In the genomic region with DNA sequence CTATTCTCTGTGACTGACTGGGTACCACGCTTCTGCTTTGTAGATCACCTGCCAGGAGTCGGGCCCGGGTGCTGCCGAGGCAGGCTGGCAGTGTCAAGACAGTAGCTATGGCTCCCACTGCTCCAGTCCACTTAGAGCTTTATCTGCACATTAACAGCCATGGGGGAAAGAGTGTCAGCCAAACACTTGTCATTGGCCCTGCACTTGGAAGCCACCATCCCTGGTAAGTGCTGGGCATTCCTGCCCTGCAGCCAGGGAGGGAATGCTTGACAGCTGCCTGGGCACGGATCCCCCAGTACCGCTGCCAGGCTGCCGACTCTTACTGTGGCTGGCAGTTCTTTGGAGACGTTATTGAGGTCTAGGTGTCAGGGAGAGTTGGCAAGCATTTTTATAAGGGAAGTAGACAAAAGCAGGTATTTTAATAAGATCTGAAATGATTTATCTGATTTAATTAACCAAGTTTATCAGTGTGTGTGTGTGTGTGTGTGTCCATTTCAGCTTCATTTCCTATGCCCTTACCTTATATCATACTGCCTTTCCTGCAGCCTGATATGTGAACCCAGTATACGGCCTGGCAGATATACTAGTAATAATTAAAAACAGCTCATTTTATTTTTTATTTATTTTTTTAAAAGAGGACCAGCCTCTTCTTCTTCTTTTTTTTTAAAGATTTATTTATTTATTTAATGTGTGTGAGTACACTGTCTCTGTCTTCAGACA, we compare ENCODE assay signal across 10 mouse cellular contexts. TPM values are rescaled to one million over a fixed set of nuclear protein-coding genes. Genes with fewer than 3 reads are reported as not detected.
DNase-seq lines count a peak whose midpoint lies in the region; ATAC-seq and TF ChIP-seq lines count a peak whose summit lies in the region.
"Had no signal": no experiment of that assay in that cellular context is flagged by ENCODE, and none has a peak within 500 bp of the region (broad histone marks: within the 10 kb centered on the region; RNA-seq: fewer than 3 reads in every experiment).

No protein-coding gene starts in this region.

- WGBS in hindbrain, postnatal 0 days: 42% methylated on average over 9 of the region's 9 CpGs
- 90% methylated on average over 9 of the region's 9 CpGs for WGBS in hindbrain, embryonic 10.5 days

- peak; percentile 83 for ATAC-seq in hindbrain, postnatal 0 days

- H3K36me3 ChIP-seq in hindbrain, postnatal 0 days (ENCODE audit: insufficient read depth, low read length): no peaks in the 10 kb centered on the region
- H3K36me3 ChIP-seq in hindbrain, embryonic 10.5 days: no peaks in the 10 kb centered on the region; the same call in 1 of the 2 replicates

- no peaks in the 10 kb centered on the region for H3K4me1 ChIP-seq in hindbrain, postnatal 0 days (ENCODE audit: insufficient read depth, low read length)
- 0 out of 2 replicates have a peak, but pooled peaks cover 1% of the 10 kb centered on the region for H3K4me1 ChIP-seq in hindbrain, embryonic 10.5 days (replicated peaks)

- TF ChIP-seq CTCF in hindbrain, postnatal 0 days (IDR thresholded peaks at IDR 0.05; ENCODE audit: low read depth): no peak
- no peak for TF ChIP-seq CTCF in gastrocnemius, adult 2 months (IDR thresholded peaks at IDR 0.05)

- H3K9me3 ChIP-seq in hindbrain, postnatal 0 days (ENCODE audit: low read length): no peaks in the 10 kb centered on the region
- no peaks in the 10 kb centered on the region for H3K9me3 ChIP-seq in hindbrain, embryonic 10.5 days

- H3K27ac ChIP-seq in hindbrain, postnatal 0 days: no peak overlapping the region
- H3K27ac ChIP-seq in hindbrain, embryonic 10.5 days: no peak overlapping the region
- no peak overlapping the region for H3K27ac ChIP-seq in gastrocnemius, adult 2 months

- no peak overlapping the region for H3K9ac ChIP-seq in hindbrain, postnatal 0 days (replicated peaks; ENCODE audit: low read length)

- H3K27me3 ChIP-seq in hindbrain, postnatal 0 days (ENCODE audit: insufficient read depth, low read length): no peaks in the 10 kb centered on the region
- H3K27me3 ChIP-seq in hindbrain, embryonic 10.5 days (ENCODE audit: insufficient read depth, poor library complexity, severe bottlenecking): no peaks in the 10 kb centered on the region
- H3K27me3 ChIP-seq: CH12.LX had no signal

- H3K4me2 ChIP-seq in hindbrain, postnatal 0 days (ENCODE audit: low read depth, low read length): no peak overlapping the region

- H3K4me3 ChIP-seq in hindbrain, postnatal 0 days (ENCODE audit: low read length): no peak overlapping the region
- no peak overlapping the region for H3K4me3 ChIP-seq in hindbrain, embryonic 10.5 days
- H3K4me3 ChIP-seq in gastrocnemius, adult 2 months: no peak overlapping the region

- intact Hi-C loops in gastrocnemius, adult 2 months (cut with DNase I): no loop called here
- intact Hi-C loops in heart, postnatal 14 days (cut with DNase I): no loop called here

- peak; percentile 76 for DNase-seq in hindbrain, postnatal 0 days (ENCODE audit: low spot score)
- DNase-seq in hindbrain, embryonic 10.5 days (ENCODE audit: low spot score): no peak
- DNase-seq in cerebellum, adult 18-20 months: peak; percentile 74 to 79
- DNase-seq in gastrocnemius, adult 2 months: peak; percentile 89
- DNase-seq in heart, postnatal 14 days: peak; percentile 63 to 78
- DNase-seq in right cerebral cortex, postnatal 14 days: no peak
- no peak for DNase-seq in lung, postnatal 25 days (ENCODE audit: low spot score)
- DNase-seq: kidney, adult 11 months; lung, adult 18-20 months had no signal

RNA-seq across cellular contexts. Expression of gene Eef1a1, which starts 48.4 kb away (rescaled TPM):
- total RNA-seq in hindbrain, postnatal 0 days (2014; rRNA removed): 5,514 and 5,628 TPM in 2 replicates
- polyA plus RNA-seq in hindbrain, postnatal 0 days (2015; fragmentation: Nextera tagmentation; extraction: Ambion mirVana): 2,472 and 2,549 TPM in 2 replicates
- polyA plus RNA-seq in hindbrain, embryonic 10.5 days (2016; fragmentation: Nextera tagmentation; extraction: Ambion mirVana): 3,168 and 3,706 TPM in 2 replicates
- total RNA-seq in gastrocnemius, adult 2 months (2021): 100 to 1,000 TPM; 390 to 557 TPM
- total RNA-seq in heart, postnatal 14 days (2021): 1,000 to 10,000 TPM; 1,986 to 2,287 TPM

RNA-seq across cellular contexts. Expression of gene Slc17a5, which starts 50.5 kb away (rescaled TPM):
- total RNA-seq in hindbrain, postnatal 0 days (2014; rRNA removed): 9.9 and 10.2 TPM in 2 replicates
- 15.5 and 16.6 TPM in 2 replicates for polyA plus RNA-seq in hindbrain, postnatal 0 days (2015; fragmentation: Nextera tagmentation; extraction: Ambion mirVana)
- 10.0 and 10.4 TPM in 2 replicates for polyA plus RNA-seq in hindbrain, embryonic 10.5 days (2016; fragmentation: Nextera tagmentation; extraction: Ambion mirVana)
- total RNA-seq in gastrocnemius, adult 2 months (2021): 1 to 10 TPM; 2.7 to 2.8 TPM
- total RNA-seq in heart, postnatal 14 days (2021): 1 to 10 TPM; 5.7 to 6.9 TPM

Comparison
In these comparisons a context has a peak if more than half of its experiments do, and no peak if none do; other contexts are left out.
1. DNase-seq: peak in hindbrain, postnatal 0 days (single experiment), cerebellum, adult 18-20 months (2 of 2), gastrocnemius, adult 2 months (single experiment) and heart, postnatal 14 days (2 of 2); none in hindbrain, embryonic 10.5 days (single experiment), right cerebral cortex, postnatal 14 days (single experiment) and lung, postnatal 25 days (single experiment).